Mouse (Mus musculus) cortical plate, adult 2 months (tissue): ENCODE results near the gene Fam181a. TPM values are rescaled to one million over a fixed set of nuclear protein-coding genes. Genes with fewer than 3 reads are reported as not detected.

ENCODE experiments used
- H3K27ac ChIP-seq: fragments of 200-500 bp; 2 replicates; pipeline ENCODE4 v1.5.1; 2012; ENCODE audit warnings: low read length, control low read depth, inconsistent platforms; ENCODE audit not compliant: insufficient read depth
- H3K4me1 ChIP-seq: fragments of 200-500 bp; 2 replicates; pipeline ENCODE4 v1.6.1; 2011; ENCODE audit warnings: low read length; ENCODE audit not compliant: control insufficient read depth, insufficient read depth
- H3K4me3 ChIP-seq: fragments of 200-500 bp; 2 replicates; pipeline ENCODE4 v1.5.1; 2011; ENCODE audit warnings: mild to moderate bottlenecking, low read length, control low read depth; ENCODE audit not compliant: insufficient read depth
- CTCF ChIP-seq: fragments of 200-500 bp; IDR thresholded peaks from 2 replicates; pipeline ENCODE4 v1.5.1; 2011; ENCODE audit warnings: mild to moderate bottlenecking, control low read depth, low read length; ENCODE audit not compliant: insufficient read depth; ENCODE audit errors: extremely low read depth
- POLR2A ChIP-seq: fragments of 200-500 bp; IDR thresholded peaks from 2 replicates; pipeline ENCODE4 v1.6.1; 2011; ENCODE audit warnings: mild to moderate bottlenecking, low read length, control low read depth; ENCODE audit not compliant: insufficient read depth; ENCODE audit errors: extremely low read depth
- polyA plus RNA-seq: library from polyadenylated mRNA; depleted of rRNA; stranded (reverse); fragments of >200 nt; gene quantifications from 2 replicates; pipeline ENCODE4 v1.2.3, GENCODE M21; 2012; rRNA removed

The Fam181a gene
- polyA plus RNA-seq, 1 experiment, result 4.2 TPM

GRCm38 (mm10) chr12:103356415-103356748 lies 45.6 kb downstream of the Fam181a start:
- peaks cover 12% of the 10 kb centered on the region for H3K4me1 ChIP-seq
- H3K4me3 ChIP-seq, result no peak overlapping the region
- TF ChIP-seq POLR2A (no peak), CTCF (no peak)
- 0 out of 2 replicates have a peak overlapping the region, but pooled peaks have one; percentile 3 for H3K27ac ChIP-seq

GRCm38 (mm10) chr12:103358216-103358615 lies 47.4 kb downstream of the Fam181a start:
- Histone ChIP-seq H3K27ac (peak overlapping the region; percentile 48; the same call in 1 of the 2 replicates), H3K4me1 (peaks cover 12% of the 10 kb centered on the region), H3K4me3 (no peak overlapping the region)
- no peak for TF ChIP-seq CTCF
- TF ChIP-seq POLR2A, result no peak

GRCm38 (mm10) chr12:103358951-103359801 lies 48.4 kb downstream of the Fam181a start:
- Histone ChIP-seq H3K4me1 (peaks cover 12% of the 10 kb centered on the region), H3K4me3 (no peak overlapping the region), H3K27ac (peak overlapping the region; percentile 51)
- TF ChIP-seq CTCF (no peak), POLR2A (no peak)

GRCm38 (mm10) chr12:103360812-103361211 lies 50.0 kb downstream of the Fam181a start:
- Histone ChIP-seq H3K4me1 (peaks cover 9% of the 10 kb centered on the region), H3K27ac (no peak overlapping the region), H3K4me3 (no peak overlapping the region)
- TF ChIP-seq POLR2A, result no peak
- TF ChIP-seq CTCF, result no peak

GRCm38 (mm10) chr12:103361539-103362307 lies 50.9 kb downstream of the Fam181a start:
- Histone ChIP-seq H3K4me1 (peaks cover 6% of the 10 kb centered on the region), H3K27ac (no peak overlapping the region), H3K4me3 (no peak overlapping the region)
- TF ChIP-seq POLR2A, result no peak
- TF ChIP-seq CTCF, result no peak

GRCm38 (mm10) chr12:103362336-103362735 lies 51.6 kb downstream of the Fam181a start:
- Histone ChIP-seq H3K4me1 (peaks cover 6% of the 10 kb centered on the region), H3K27ac (no peak overlapping the region), H3K4me3 (no peak overlapping the region)
- TF ChIP-seq CTCF (no peak), POLR2A (no peak)

Other genes starting within 250 kb of the Fam181a start
- 4.9 and 8.2 TPM in 2 replicates for gene Prima1, start 68.8 kb upstream of the Fam181a start, polyA plus RNA-seq
- 3.2 and 4.1 TPM in 2 replicates for gene Asb2, start 45.0 kb downstream of the Fam181a start, polyA plus RNA-seq
- 28.2 and 28.5 TPM in 2 replicates for gene Otub2, start 77.7 kb downstream of the Fam181a start, polyA plus RNA-seq
- gene 9330161L09Rik, start 96.8 kb downstream of the Fam181a start, polyA plus RNA-seq, result 0.85 and 1.3 TPM in 2 replicates
- 160 and 162 TPM in 2 replicates for gene Ddx24, start 114.9 kb downstream of the Fam181a start, polyA plus RNA-seq
- 88.3 and 110 TPM in 2 replicates for gene Ifi27, start 123.2 kb downstream of the Fam181a start, polyA plus RNA-seq
- gene Ifi27l2a, start 132.7 kb downstream of the Fam181a start, polyA plus RNA-seq, result 4.7 and 13.2 TPM in 2 replicates
- gene Ifi27l2b, start 146.2 kb downstream of the Fam181a start, polyA plus RNA-seq, result 0.13 TPM in 1 of 2 replicates, not detected in the other
- gene Ppp4r4, start 221.3 kb downstream of the Fam181a start, polyA plus RNA-seq, result 16.0 and 16.9 TPM in 2 replicates